Mouse (Mus musculus): ENCODE measurements around the gene Arhgef28. TPM values are rescaled to one million over a fixed set of nuclear protein-coding genes. Genes with fewer than 3 reads are reported as not detected.

Gene Arhgef28
- total and polyA plus RNA-seq, 3 experiments, result not detected

DNA sequence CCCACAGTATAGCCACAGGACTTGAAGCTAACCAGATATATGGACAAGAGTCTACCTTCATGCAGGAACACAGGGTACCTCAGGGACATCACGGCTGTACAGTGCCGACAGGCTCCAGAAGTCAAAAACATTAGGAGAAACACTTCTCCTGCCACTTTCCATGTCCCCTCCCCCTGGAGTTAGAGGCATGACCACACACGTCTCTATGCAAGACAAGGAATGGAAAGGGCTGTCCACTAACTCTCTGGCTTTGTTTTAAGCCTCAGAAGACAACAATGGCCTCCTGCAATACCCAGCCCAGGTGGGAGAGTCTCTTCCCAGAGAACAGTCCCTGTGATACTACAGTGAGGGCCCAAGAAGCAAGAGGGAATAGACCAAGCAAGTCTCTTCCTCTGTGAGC is 191.3 kb downstream of the Arhgef28 start:
- Histone ChIP-seq H3K4me3 (ENCODE audit: control insufficient read depth in 1 of 2, insufficient read depth in 1 of 2, low read depth in 2 of 2, low read length in 2 of 2) (no peak overlapping the region), H3K79me2 (ENCODE audit: control insufficient read depth, insufficient read depth, low read length, poor library complexity) (no peaks in the 10 kb centered on the region), H3K36me3 (ENCODE audit: control insufficient read depth in 1 of 2, insufficient read depth in 2 of 2, low read length in 2 of 2) (no peaks in the 10 kb centered on the region), H3K27ac (ENCODE audit: control insufficient read depth, low read depth, low read length) (no peak overlapping the region), H3K9me3 (replicated peaks; ENCODE audit: insufficient read depth, low read length) (no peaks in the 10 kb centered on the region), H3K27me3 (ENCODE audit: control insufficient read depth in 1 of 2, insufficient read depth in 2 of 2, low read length in 2 of 2) (no peaks in the 10 kb centered on the region; a peak in 1 of 4 replicates), H3K9ac (ENCODE audit: control insufficient read depth, low read depth, low read length, poor library complexity, severe bottlenecking) (no peak overlapping the region), H3K4me1 (ENCODE audit: control insufficient read depth in 1 of 2, insufficient read depth in 2 of 2, low read length in 2 of 2) (no peaks in the 10 kb centered on the region)
- TF ChIP-seq SIN3A (IDR thresholded peaks at IDR 0.05; ENCODE audit: low read length), result no peak
- TF ChIP-seq RAD21 (IDR thresholded peaks at IDR 0.05; ENCODE audit: low read depth, low read length), result no peak
- no peak for TF ChIP-seq MXI1 (IDR thresholded peaks at IDR 0.05; ENCODE audit: low read depth, low read length)
- TF ChIP-seq MEF2A (IDR thresholded peaks at IDR 0.05; ENCODE audit: extremely low read depth, insufficient replicate concordance, low read depth, low read length, poor library complexity, severe bottlenecking), result no peak
- no peak for TF ChIP-seq ETS1 (IDR thresholded peaks at IDR 0.05; ENCODE audit: low read depth, low read length)
- no peak for TF ChIP-seq ZNF384 (IDR thresholded peaks at IDR 0.05; ENCODE audit: low read depth, low read length)
- TF ChIP-seq ELF1 (IDR thresholded peaks at IDR 0.05; ENCODE audit: low read depth, low read length), result no peak
- no peak for TF ChIP-seq GATA1 (IDR thresholded peaks at IDR 0.05; ENCODE audit: low read depth, low read length)
- no peak for TF ChIP-seq NRF1 (IDR thresholded peaks at IDR 0.05; ENCODE audit: insufficient read depth, low read depth, low read length, poor library complexity, severe bottlenecking)
- no peak for TF ChIP-seq MAZ (IDR thresholded peaks at IDR 0.05; ENCODE audit: low read depth, low read length)
- no peak for TF ChIP-seq CHD1 (IDR thresholded peaks at IDR 0.05; ENCODE audit: low read depth, low read length)
- TF ChIP-seq CTCF (IDR thresholded peaks at IDR 0.05 in 2 of 3, conservative IDR thresholded peaks at IDR 0.05 in 1 of 3; ENCODE audit: control insufficient read depth in 1 of 3, insufficient read depth in 1 of 3, low read depth in 2 of 3, low read length in 3 of 3, poor library complexity in 1 of 3, severe bottlenecking in 1 of 3), result no peak
- no peak for TF ChIP-seq GABPA (IDR thresholded peaks at IDR 0.05; ENCODE audit: low read depth, low read length)
- no peak for TF ChIP-seq MAFK (IDR thresholded peaks at IDR 0.05; ENCODE audit: borderline replicate concordance, low read depth, low read length)
- no peak for DNase-seq (ENCODE audit: low read depth, low spot score)

DNA sequence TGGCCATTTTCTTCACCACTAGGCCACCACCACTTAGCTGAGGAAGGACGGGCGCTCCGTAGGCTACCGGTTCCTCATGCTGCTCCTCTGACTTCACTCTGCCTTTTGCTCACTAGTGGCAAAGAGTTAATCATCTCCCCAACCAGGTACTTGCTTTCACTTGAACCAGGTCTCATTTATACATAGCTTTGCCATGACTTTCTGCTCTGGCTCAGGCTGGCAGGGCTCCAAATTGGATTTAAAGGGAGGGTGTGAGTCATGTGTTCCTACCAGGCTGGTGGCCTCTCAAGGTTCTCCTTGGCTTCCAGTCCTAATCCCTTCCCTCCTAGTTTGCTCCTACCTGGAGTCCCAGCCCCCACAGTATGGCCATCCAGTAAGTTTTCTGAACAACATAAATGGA is 192.5 kb downstream of the Arhgef28 start:
- Histone ChIP-seq H3K9ac (ENCODE audit: control insufficient read depth, low read depth, low read length, poor library complexity, severe bottlenecking) (no peak overlapping the region), H3K4me1 (ENCODE audit: control insufficient read depth in 1 of 2, insufficient read depth in 2 of 2, low read length in 2 of 2) (no peaks in the 10 kb centered on the region), H3K79me2 (ENCODE audit: control insufficient read depth, insufficient read depth, low read length, poor library complexity) (no peaks in the 10 kb centered on the region), H3K4me3 (ENCODE audit: control insufficient read depth in 1 of 2, insufficient read depth in 1 of 2, low read depth in 2 of 2, low read length in 2 of 2) (no peak overlapping the region), H3K9me3 (replicated peaks; ENCODE audit: insufficient read depth, low read length) (no peaks in the 10 kb centered on the region), H3K27ac (ENCODE audit: control insufficient read depth, low read depth, low read length) (no peak overlapping the region), H3K36me3 (ENCODE audit: control insufficient read depth in 1 of 2, insufficient read depth in 2 of 2, low read length in 2 of 2) (no peaks in the 10 kb centered on the region), H3K27me3 (ENCODE audit: control insufficient read depth in 1 of 2, insufficient read depth in 2 of 2, low read length in 2 of 2) (no peaks in the 10 kb centered on the region)
- TF ChIP-seq MAX (IDR thresholded peaks at IDR 0.05; ENCODE audit: low read length), result no peak
- TF ChIP-seq ELF1 (IDR thresholded peaks at IDR 0.05; ENCODE audit: low read depth, low read length), result no peak
- no peak for TF ChIP-seq GABPA (IDR thresholded peaks at IDR 0.05; ENCODE audit: low read depth, low read length)
- no peak for TF ChIP-seq ZC3H11A (IDR thresholded peaks at IDR 0.05; ENCODE audit: low read depth, low read length)
- TF ChIP-seq MYC (IDR thresholded peaks at IDR 0.05; ENCODE audit: low read depth, low read length), result no peak
- no peak for TF ChIP-seq HCFC1 (IDR thresholded peaks at IDR 0.05; ENCODE audit: low read depth, low read length)
- no peak for TF ChIP-seq EP300 (IDR thresholded peaks at IDR 0.05; ENCODE audit: low read depth in 1 of 2, low read length in 2 of 2)
- DNase-seq (ENCODE audit: low read depth, low spot score), result no peak
